Mouse (Mus musculus) CD4-positive, CD25-positive, alpha-beta regulatory T cell, adult 2 months (primary cell): ENCODE results near the gene Trit1.

ENCODE experiments used
- DNase-seq: peaks from one replicate; pipeline ENCODE4 v3.0.0-alpha.2; 2012; ENCODE audit warnings: low read depth, low spot score

Trit1 gene

GRCm38 (mm10) chr4:123044842-123045241 lies 28.4 kb downstream of the Trit1 start:
- no peak for DNase-seq

GRCm38 (mm10) chr4:123046300-123046699 lies 29.9 kb downstream of the Trit1 start:
- no peak for DNase-seq

- peak; percentile 66 for DNase-seq
These were observed 34.3 kb downstream of the Trit1 start for GRCm38 (mm10) chr4:123050681-123051211.

GRCm38 (mm10) chr4:123053179-123053578 lies 36.8 kb downstream of the Trit1 start:
- DNase-seq, result no peak

- no peak for DNase-seq
These were observed 37.9 kb downstream of the Trit1 start for GRCm38 (mm10) chr4:123054172-123054790.

GRCm38 (mm10) chr4:123056560-123057109 lies 40.2 kb downstream of the Trit1 start:
- no peak for DNase-seq

GRCm38 (mm10) chr4:123057957-123058356 lies 41.6 kb downstream of the Trit1 start:
- DNase-seq, result no peak

- DNase-seq, result no peak
These were observed 45.3 kb downstream of the Trit1 start for GRCm38 (mm10) chr4:123061744-123062143.

- DNase-seq, result no peak
These were observed 52.2 kb downstream of the Trit1 start for GRCm38 (mm10) chr4:123068646-123069045.

GRCm38 (mm10) chr4:123071266-123071966 lies 55.0 kb downstream of the Trit1 start:
- peak; percentile 62 for DNase-seq

GRCm38 (mm10) chr4:123076928-123077327 lies 60.5 kb downstream of the Trit1 start:
- DNase-seq, result no peak

GRCm38 (mm10) chr4:123078231-123078630 lies 61.8 kb downstream of the Trit1 start:
- DNase-seq, result no peak

- DNase-seq, result no peak
These were observed 64.4 kb downstream of the Trit1 start for GRCm38 (mm10) chr4:123080791-123081190.

- DNase-seq, result peak; percentile 87
These were observed 66.1 kb downstream of the Trit1 start for GRCm38 (mm10) chr4:123082283-123083163.

GRCm38 (mm10) chr4:123083323-123083902 lies 67.0 kb downstream of the Trit1 start:
- DNase-seq, result no peak

- peak; percentile 44 for DNase-seq
These were observed 68.9 kb downstream of the Trit1 start for GRCm38 (mm10) chr4:123085290-123085689.

- peak; percentile 44 for DNase-seq
These were observed 70.0 kb downstream of the Trit1 start for GRCm38 (mm10) chr4:123086381-123086780.

GRCm38 (mm10) chr4:123092621-123093020 lies 76.2 kb downstream of the Trit1 start:
- no peak for DNase-seq

- no peak for DNase-seq
These were observed 76.8 kb downstream of the Trit1 start for GRCm38 (mm10) chr4:123093064-123093776.

GRCm38 (mm10) chr4:123093869-123094268 lies 77.5 kb downstream of the Trit1 start:
- DNase-seq, result no peak
